Mouse (Mus musculus) embryo, embryonic 10 days (tissue): Measurements from ENCODE around the gene Vezf1.
A peak's percentile ranks its signal among the peaks of the same experiment; 100 is the strongest.
"Not testable (repeated sequence)": the region's sequence is repeated elsewhere in the genome, so short reads cannot be mapped to it uniquely, and the experiment has no call there.

Source experiments
- DNase-seq: peaks from one replicate; pipeline ENCODE4 v3.0.0-alpha.2; 2015; ENCODE audit warnings: low spot score

Gene Vezf1

GRCm38 (mm10) chr11:88067586-88068410 is at the start of gene Vezf1:
Vezf1 (plus strand) TSS chr11:88068279.
- DNase-seq, result peak; percentile 90

- no peak for DNase-seq
These were observed 44.1 kb upstream of the Vezf1 start for GRCm38 (mm10) chr11:88023933-88024332.

- DNase-seq, result no peak
These were observed 40.6 kb upstream of the Vezf1 start for GRCm38 (mm10) chr11:88027391-88028035.

GRCm38 (mm10) chr11:88028193-88028684 is 39.8 kb upstream of the Vezf1 start:
- peak; percentile 46 for DNase-seq

DNA sequence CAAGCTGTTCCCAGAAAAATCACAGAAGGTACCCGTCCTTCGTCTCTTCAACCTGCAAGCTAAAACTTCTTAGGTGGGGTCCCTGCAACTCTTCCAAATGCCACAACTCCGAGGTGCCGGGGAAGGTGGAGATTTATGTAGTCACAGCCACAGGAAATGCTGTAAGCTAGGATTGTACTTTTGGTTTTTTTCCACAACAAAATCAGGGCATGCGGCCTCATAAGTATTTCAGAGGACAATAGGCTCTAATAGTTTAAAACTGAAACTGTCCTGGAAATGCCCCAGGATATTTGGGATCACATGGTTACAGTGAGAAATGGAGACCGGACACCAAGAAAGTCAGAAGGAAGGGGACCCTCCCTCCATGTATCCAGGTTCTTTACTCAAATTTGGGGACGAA is 37.9 kb upstream of the Vezf1 start:
- DNase-seq, result no peak

DNA sequence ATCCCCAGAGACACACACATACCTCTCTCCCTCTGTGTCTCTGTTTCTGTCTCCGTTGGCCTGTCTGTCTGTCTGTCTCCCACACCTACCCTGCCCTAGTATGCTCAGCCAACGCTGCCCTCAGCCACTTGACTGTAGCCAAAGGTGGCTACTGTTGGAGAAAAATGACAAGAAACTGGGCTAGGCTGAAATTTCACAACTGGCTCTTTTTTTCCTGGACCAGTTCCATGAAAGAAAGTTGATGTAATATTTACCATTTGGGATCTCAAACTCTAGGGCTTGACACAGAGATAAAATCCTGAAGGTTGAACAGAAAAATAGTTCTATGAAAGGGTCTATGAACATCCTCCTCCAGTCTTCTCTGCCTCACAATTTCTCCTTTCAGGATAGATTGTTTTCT is 37.2 kb upstream of the Vezf1 start:
- DNase-seq, result no peak

- DNase-seq, result no peak
These were observed 36.3 kb upstream of the Vezf1 start for GRCm38 (mm10) chr11:88031753-88032152.

DNA sequence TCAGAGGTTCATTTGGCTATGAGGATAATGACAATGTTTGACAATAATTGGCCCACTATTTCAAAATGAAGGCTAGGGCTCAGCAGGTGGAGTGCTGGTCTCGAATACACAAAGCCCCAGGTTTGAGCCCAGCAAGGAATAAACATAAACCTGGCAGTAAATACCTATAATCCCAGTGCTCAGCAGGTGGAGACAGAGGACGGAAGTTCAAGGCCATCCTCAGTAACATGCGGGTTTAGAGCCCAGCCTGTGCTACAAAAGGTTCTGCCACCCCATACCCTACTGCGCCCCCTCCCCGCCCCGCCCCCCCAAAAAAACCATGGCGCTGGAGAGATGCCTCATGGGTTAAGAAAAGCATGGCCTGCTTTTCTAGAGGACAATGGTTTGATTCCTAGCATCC is 32.1 kb upstream of the Vezf1 start:
- DNase-seq, result no peak

DNA sequence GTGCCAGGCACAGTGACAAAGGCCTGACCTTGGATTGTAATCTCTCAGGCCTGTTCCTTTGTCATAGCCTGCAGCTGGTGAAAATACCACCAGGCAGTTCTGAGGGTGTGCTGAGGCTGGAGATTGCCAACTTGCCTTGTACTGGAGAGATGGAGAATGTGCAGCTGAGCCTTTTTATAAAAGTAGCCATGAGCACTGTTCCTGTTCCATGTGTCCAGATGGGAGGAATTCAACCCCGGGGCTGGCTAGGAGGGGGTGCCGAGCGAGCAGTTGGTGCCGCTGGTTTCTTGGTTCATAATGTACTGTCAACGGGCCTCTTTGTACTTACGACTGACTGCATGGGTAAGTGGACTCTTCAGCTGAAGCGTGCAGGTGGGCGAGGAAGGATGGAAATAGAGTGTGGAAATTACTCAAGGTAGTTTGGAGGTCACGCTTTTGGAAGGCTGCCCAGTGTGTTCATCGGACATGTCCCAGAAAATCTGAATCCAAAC is 31.3 kb upstream of the Vezf1 start:
- DNase-seq, result no peak

DNA sequence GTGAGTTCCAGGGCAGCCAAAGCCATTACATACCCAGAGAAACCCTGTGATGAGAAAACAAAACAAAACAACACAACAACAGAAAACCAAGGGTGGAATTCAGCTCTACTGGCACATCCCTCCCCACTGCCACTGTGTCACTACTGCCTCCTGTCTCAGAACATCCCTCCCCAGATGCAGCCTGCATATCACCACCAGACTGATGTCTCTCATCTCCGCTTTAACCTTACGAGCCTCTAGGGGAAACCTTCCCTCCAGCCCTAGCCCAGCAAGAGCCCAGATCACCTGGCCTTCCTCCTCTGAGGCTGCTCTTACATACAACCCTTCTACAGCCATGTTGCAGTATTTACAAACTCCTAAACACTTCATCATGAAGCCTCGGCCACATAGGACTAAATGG is 30.7 kb upstream of the Vezf1 start:
- DNase-seq, result no peak

DNA sequence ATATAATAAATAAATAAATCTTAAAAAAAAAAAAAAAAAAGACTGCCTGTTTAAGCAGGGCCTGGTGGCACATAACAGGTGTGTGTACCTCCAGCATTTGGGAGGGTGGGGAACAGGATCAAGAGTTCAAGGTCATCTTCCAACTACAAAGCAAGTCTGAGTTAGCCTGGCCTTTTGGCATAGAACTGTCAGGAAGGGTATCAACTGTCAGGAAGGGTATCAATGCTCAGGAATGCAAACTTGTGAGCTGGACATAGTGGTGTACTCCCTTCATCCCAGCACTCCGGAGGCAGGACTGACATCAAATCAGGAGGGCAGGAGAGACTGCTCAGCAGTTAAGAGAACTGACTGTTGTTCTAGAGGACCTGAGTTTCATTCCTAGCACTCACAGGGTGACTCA is 29.0 kb upstream of the Vezf1 start:
- DNase-seq, result no peak

GRCm38 (mm10) chr11:88044314-88044713 is 23.8 kb upstream of the Vezf1 start:
- DNase-seq, result no peak

- not testable (repeated sequence) for DNase-seq
These were observed 22.9 kb upstream of the Vezf1 start for GRCm38 (mm10) chr11:88045159-88045558.

- no peak for DNase-seq
These were observed 22.2 kb upstream of the Vezf1 start for GRCm38 (mm10) chr11:88045878-88046277.

GRCm38 (mm10) chr11:88046323-88046937 is 21.6 kb upstream of the Vezf1 start:
- DNase-seq, result no peak

GRCm38 (mm10) chr11:88046944-88047794 is 20.9 kb upstream of the Vezf1 start, which contains the start of gene Srsf1:
Srsf1 (plus strand) TSS chr11:88047373.
- DNase-seq, result peak; percentile 99

DNA sequence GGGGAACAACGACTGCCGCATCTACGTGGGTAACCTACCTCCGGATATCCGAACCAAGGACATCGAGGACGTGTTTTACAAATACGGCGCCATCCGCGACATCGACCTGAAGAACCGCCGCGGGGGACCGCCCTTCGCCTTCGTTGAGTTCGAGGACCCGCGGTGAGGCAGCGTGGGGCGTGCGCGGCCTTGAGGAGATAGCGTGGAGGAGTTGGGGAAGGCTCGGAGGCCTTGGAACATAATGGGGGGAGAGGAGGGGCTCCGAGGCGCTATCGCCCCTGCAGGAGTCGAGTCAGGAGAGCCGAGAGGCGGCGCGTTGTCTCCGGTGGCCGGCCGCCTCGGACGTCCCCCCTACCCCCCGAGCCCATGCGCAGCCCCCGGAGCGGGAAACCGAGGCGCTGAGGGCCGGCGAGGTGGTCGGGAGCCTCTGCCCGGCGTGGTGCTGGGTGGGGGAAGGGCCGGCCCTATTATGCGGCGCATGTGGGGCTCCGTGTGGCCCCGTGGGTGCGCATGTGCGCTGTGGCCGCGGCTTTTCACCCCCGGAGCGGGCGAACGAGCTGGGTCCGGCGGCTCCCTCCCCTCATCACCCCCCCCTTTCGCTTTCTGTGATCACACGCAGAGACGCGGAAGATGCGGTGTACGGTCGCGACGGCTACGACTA is 20.1 kb upstream of the Vezf1 start:
- DNase-seq, result peak; percentile 66

DNA sequence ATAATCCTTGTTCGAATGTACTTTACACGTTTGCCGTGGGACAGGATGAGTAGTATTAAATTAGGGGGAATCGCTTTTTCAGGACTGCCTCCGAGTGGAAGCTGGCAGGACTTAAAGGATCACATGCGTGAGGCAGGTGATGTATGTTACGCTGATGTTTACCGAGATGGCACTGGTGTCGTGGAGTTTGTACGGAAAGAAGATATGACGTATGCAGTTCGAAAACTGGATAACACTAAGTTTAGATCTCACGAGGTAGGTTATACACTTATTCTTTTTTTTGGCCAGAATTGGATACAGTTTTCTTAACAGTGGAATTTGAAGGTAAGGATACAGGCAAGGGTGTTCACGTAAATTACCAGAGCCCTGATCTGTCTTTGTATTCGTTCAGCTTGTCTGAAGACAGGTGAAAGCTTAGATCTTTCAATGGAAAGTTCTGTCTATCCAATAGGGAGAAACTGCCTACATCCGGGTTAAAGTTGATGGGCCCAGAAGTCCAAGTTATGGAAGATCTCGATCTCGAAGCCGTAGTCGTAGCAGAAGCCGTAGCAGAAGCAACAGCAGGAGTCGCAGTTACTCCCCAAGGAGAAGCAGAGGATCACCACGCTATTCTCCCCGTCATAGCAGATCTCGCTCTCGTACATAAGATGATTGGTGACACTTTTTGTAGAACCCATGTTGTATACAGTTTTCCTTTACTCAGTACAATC is 19.0 kb upstream of the Vezf1 start:
- DNase-seq, result no peak

GRCm38 (mm10) chr11:88049732-88050131 is 18.3 kb upstream of the Vezf1 start:
- DNase-seq, result no peak

DNA sequence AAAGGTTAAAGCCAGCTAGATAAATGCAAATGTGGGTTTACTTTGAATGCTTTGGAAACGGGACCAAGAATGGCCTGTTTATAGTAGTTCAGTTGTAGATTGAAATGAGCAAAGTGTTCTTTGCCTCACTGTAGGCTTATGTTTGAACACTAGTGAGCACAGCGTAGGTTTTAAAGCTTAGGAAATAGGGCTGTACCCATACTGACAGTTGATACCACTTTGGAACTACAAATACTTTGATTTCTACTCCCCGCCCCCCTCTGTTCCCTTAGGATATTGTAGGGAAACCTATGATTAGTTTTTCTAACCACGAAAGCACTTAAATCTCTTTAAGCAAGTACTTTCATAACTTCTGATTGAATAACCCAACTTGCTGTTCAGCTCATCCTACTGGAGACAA is 15.4 kb upstream of the Vezf1 start:
- DNase-seq, result no peak

GRCm38 (mm10) chr11:88053821-88054220 is 14.3 kb upstream of the Vezf1 start:
- no peak for DNase-seq
